Mouse (Mus musculus): ENCODE measurements around the gene Srsf9. TPM values are rescaled to one million over a fixed set of nuclear protein-coding genes. Genes with fewer than 3 reads are reported as not detected.
"Not testable (repeated sequence)": the region's sequence is repeated elsewhere in the genome, so short reads cannot be mapped to it uniquely, and the experiment has no call there.

Srsf9 gene
- polyA plus RNA-seq, 1 experiment: 61.2 TPM

GRCm38 (mm10) chr5:115373441-115374203 is 46.6 kb downstream of the Srsf9 start:
- H3K4me3 ChIP-seq (replicated peaks; ENCODE audit: control insufficient read depth, low read depth, low read length): no peak overlapping the region
- 28% methylated on average over 26 of the region's 26 CpGs for WGBS
- TF ChIP-seq CTCF (IDR thresholded peaks at IDR 0.05; ENCODE audit: control insufficient read depth, insufficient read depth, low read length) (no peak), POLR2A (IDR thresholded peaks at IDR 0.05; ENCODE audit: borderline replicate concordance, control insufficient read depth, low read depth, low read length) (no peak)
- no peak overlapping the region for H3K27ac ChIP-seq (ENCODE audit: control insufficient read depth, insufficient read depth, low read depth, low read length, poor library complexity)
- H3K4me1 ChIP-seq (ENCODE audit: control insufficient read depth, insufficient read depth, low read length): no peaks in the 10 kb centered on the region

- H3K4me3 ChIP-seq (replicated peaks; ENCODE audit: control insufficient read depth, low read depth, low read length): no peak overlapping the region
- H3K27ac ChIP-seq (ENCODE audit: control insufficient read depth, insufficient read depth, low read depth, low read length, poor library complexity): no peak overlapping the region
- 18% methylated on average over 11 of the region's 11 CpGs for WGBS
- TF ChIP-seq POLR2A (IDR thresholded peaks at IDR 0.05; ENCODE audit: borderline replicate concordance, control insufficient read depth, low read depth, low read length): no peak
- no peak for TF ChIP-seq CTCF (IDR thresholded peaks at IDR 0.05; ENCODE audit: control insufficient read depth, insufficient read depth, low read length)
- no peaks in the 10 kb centered on the region for H3K4me1 ChIP-seq (ENCODE audit: control insufficient read depth, insufficient read depth, low read length)
These were observed 47.3 kb downstream of the Srsf9 start for GRCm38 (mm10) chr5:115374204-115374820.

- WGBS: 71% methylated on average over 2 of the region's 2 CpGs
- no peak overlapping the region for H3K4me3 ChIP-seq (replicated peaks; ENCODE audit: control insufficient read depth, low read depth, low read length)
- no peak overlapping the region for H3K27ac ChIP-seq (ENCODE audit: control insufficient read depth, insufficient read depth, low read depth, low read length, poor library complexity)
- H3K4me1 ChIP-seq (ENCODE audit: control insufficient read depth, insufficient read depth, low read length): no peaks in the 10 kb centered on the region
- TF ChIP-seq CTCF (IDR thresholded peaks at IDR 0.05; ENCODE audit: control insufficient read depth, insufficient read depth, low read length) (no peak), POLR2A (IDR thresholded peaks at IDR 0.05; ENCODE audit: borderline replicate concordance, control insufficient read depth, low read depth, low read length) (no peak)
These were observed 48.5 kb downstream of the Srsf9 start for GRCm38 (mm10) chr5:115375436-115375835.

DNA sequence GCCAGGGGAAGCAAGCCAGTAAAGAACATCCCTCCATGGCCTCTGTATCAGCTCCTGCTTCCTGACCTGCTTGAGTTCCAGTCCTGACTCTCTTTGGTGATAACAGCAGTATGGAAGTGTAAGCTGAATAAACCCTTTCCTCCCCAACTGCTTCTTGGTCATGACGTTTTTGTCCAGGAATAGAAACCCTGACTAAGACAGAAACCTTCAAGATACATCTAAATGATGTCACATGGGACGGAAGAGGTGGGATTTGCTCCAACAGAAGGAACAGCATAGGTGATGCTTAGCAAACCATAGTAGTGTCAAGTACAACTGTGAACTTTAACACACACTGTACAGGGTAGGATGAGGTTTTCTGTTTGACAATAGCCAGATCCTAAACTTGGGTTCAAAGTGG is 51.9 kb downstream of the Srsf9 start:
- not testable (repeated sequence) for H3K4me1 ChIP-seq (ENCODE audit: control insufficient read depth, insufficient read depth, low read length); H3K27ac ChIP-seq (ENCODE audit: control insufficient read depth, insufficient read depth, low read depth, low read length, poor library complexity); H3K4me3 ChIP-seq (replicated peaks; ENCODE audit: control insufficient read depth, low read depth, low read length)
- WGBS: 63% methylated on average over 2 of the region's 2 CpGs

Other genes with a start within 250 kb of the Srsf9 start
- not detected in 2 replicates for gene Gm10401, start 228.9 kb upstream of the Srsf9 start, polyA plus RNA-seq (2011; ENCODE audit: insufficient read depth, insufficient read length, low replicate concordance, missing spikeins)
- gene Acads, start 207.8 kb upstream of the Srsf9 start, polyA plus RNA-seq (2011; ENCODE audit: insufficient read depth, insufficient read length, low replicate concordance, missing spikeins): 12.0 and 23.7 TPM in 2 replicates
- 3.7 and 7.8 TPM in 2 replicates for gene Unc119b, start 192.2 kb upstream of the Srsf9 start, polyA plus RNA-seq (2011; ENCODE audit: insufficient read depth, insufficient read length, low replicate concordance, missing spikeins)
- 25.2 and 56.9 TPM in 2 replicates for gene Mlec, start 169.0 kb upstream of the Srsf9 start, polyA plus RNA-seq (2011; ENCODE audit: insufficient read depth, insufficient read length, low replicate concordance, missing spikeins)
- not detected in 2 replicates for gene Cabp1, start 132.8 kb upstream of the Srsf9 start, polyA plus RNA-seq (2011; ENCODE audit: insufficient read depth, insufficient read length, low replicate concordance, missing spikeins)
- gene Pop5, start 91.3 kb upstream of the Srsf9 start, polyA plus RNA-seq (2011; ENCODE audit: insufficient read depth, insufficient read length, low replicate concordance, missing spikeins): 67.1 and 96.1 TPM in 2 replicates
- 165 and 203 TPM in 2 replicates for gene Rnf10, start 54.3 kb upstream of the Srsf9 start, polyA plus RNA-seq (2011; ENCODE audit: insufficient read depth, insufficient read length, low replicate concordance, missing spikeins)
- gene Coq5, start 47.5 kb upstream of the Srsf9 start, polyA plus RNA-seq (2011; ENCODE audit: insufficient read depth, insufficient read length, low replicate concordance, missing spikeins): 24.4 and 32.9 TPM in 2 replicates
- gene Dynll1, start 26.2 kb upstream of the Srsf9 start, polyA plus RNA-seq (2011; ENCODE audit: insufficient read depth, insufficient read length, low replicate concordance, missing spikeins): 139 and 177 TPM in 2 replicates
- 7.3 and 7.8 TPM in 2 replicates for gene Gatc, start 14.0 kb downstream of the Srsf9 start, polyA plus RNA-seq (2011; ENCODE audit: insufficient read depth, insufficient read length, low replicate concordance, missing spikeins)
- gene Triap1, start 14.0 kb downstream of the Srsf9 start, polyA plus RNA-seq (2011; ENCODE audit: insufficient read depth, insufficient read length, low replicate concordance, missing spikeins): 13.2 and 18.3 TPM in 2 replicates
- gene Cox6a1, start 21.8 kb downstream of the Srsf9 start, polyA plus RNA-seq (2011; ENCODE audit: insufficient read depth, insufficient read length, low replicate concordance, missing spikeins): 238 and 259 TPM in 2 replicates
- gene Msi1, start 102.4 kb downstream of the Srsf9 start, polyA plus RNA-seq (2011; ENCODE audit: insufficient read depth, insufficient read length, low replicate concordance, missing spikeins): 0.61 and 0.95 TPM in 2 replicates
- 10.3 TPM in 1 of 2 replicates, not detected in the other for gene Pla2g1b, start 139.1 kb downstream of the Srsf9 start, polyA plus RNA-seq (2011; ENCODE audit: insufficient read depth, insufficient read length, low replicate concordance, missing spikeins)
- 9.0 and 13.2 TPM in 2 replicates for gene Sirt4, start 157.5 kb downstream of the Srsf9 start, polyA plus RNA-seq (2011; ENCODE audit: insufficient read depth, insufficient read length, low replicate concordance, missing spikeins)
- 32.5 and 71.6 TPM in 2 replicates for gene Pxn, start 179.5 kb downstream of the Srsf9 start, polyA plus RNA-seq (2011; ENCODE audit: insufficient read depth, insufficient read length, low replicate concordance, missing spikeins)
- 1,167 and 1,244 TPM in 2 replicates for gene Rplp0, start 232.3 kb downstream of the Srsf9 start, polyA plus RNA-seq (2011; ENCODE audit: insufficient read depth, insufficient read length, low replicate concordance, missing spikeins)
- 23.3 and 38.4 TPM in 2 replicates for gene Gcn1l1, start 238.1 kb downstream of the Srsf9 start, polyA plus RNA-seq (2011; ENCODE audit: insufficient read depth, insufficient read length, low replicate concordance, missing spikeins)